Mouse (Mus musculus): Measurements from ENCODE around the gene Cfap65. TPM values are rescaled to one million over a fixed set of nuclear protein-coding genes. Genes with fewer than 3 reads are reported as not detected.

Cfap65 gene
- polyA plus RNA-seq, 1 experiment from 2014 or later: 0.05 TPM

- no peaks in the 10 kb centered on the region for H3K4me1 ChIP-seq (ENCODE audit: insufficient read depth)
- DNase-seq (no peak), ATAC-seq (ENCODE audit: insufficient read depth) (no peak)
- WGBS: under 1% methylated on average over 73 of the region's 74 CpGs
- no peaks in the 10 kb centered on the region for H3K9me3 ChIP-seq (ENCODE audit: low read depth, low read length)
- peak overlapping the region; percentile 25; the same call in 1 of the 2 replicates for H3K4me3 ChIP-seq (ENCODE audit: low read depth, low read length)
- H3K27me3 ChIP-seq (ENCODE audit: insufficient read depth, low read length): peaks cover 80% of the 10 kb centered on the region
- H3K27ac ChIP-seq (ENCODE audit: low read depth): no peak overlapping the region
- no peak overlapping the region; the same call in 1 of the 2 replicates for H3K9ac ChIP-seq
- no peaks in the 10 kb centered on the region for H3K36me3 ChIP-seq (ENCODE audit: insufficient read depth)
- H3K4me2 ChIP-seq: peak overlapping the region; percentile 55
- no peak for TF ChIP-seq CTCF (IDR thresholded peaks at IDR 0.05; ENCODE audit: low read depth)
Measured at GRCm38 (mm10) chr1:74882055-74882734, 53.2 kb downstream of the Cfap65 start.

GRCm38 (mm10) chr1:74880785-74881360 is 54.5 kb downstream of the Cfap65 start:
- Histone ChIP-seq H3K9me3 (ENCODE audit: low read depth, low read length) (no peaks in the 10 kb centered on the region), H3K27ac (ENCODE audit: low read depth) (no peak overlapping the region), H3K27me3 (ENCODE audit: insufficient read depth, low read length) (peaks cover 67% of the 10 kb centered on the region), H3K36me3 (ENCODE audit: insufficient read depth) (no peaks in the 10 kb centered on the region), H3K9ac (no peak overlapping the region), H3K4me3 (ENCODE audit: low read depth, low read length) (no peak overlapping the region), H3K4me1 (ENCODE audit: insufficient read depth) (no peaks in the 10 kb centered on the region), H3K4me2 (no peak overlapping the region)
- 2% methylated on average over 18 of the region's 18 CpGs for WGBS
- DNase-seq: peak; percentile 85
- no peak for ATAC-seq (ENCODE audit: insufficient read depth)
- peak; percentile 89 for TF ChIP-seq CTCF (IDR thresholded peaks at IDR 0.05; ENCODE audit: low read depth)

GRCm38 (mm10) chr1:74877199-74877598 is 58.2 kb downstream of the Cfap65 start:
- DNase-seq (no peak), ATAC-seq (ENCODE audit: insufficient read depth) (no peak)
- Histone ChIP-seq H3K9ac (no peak overlapping the region), H3K4me1 (ENCODE audit: insufficient read depth) (no peaks in the 10 kb centered on the region), H3K4me2 (no peak overlapping the region), H3K4me3 (ENCODE audit: low read depth, low read length) (no peak overlapping the region), H3K9me3 (ENCODE audit: low read depth, low read length) (no peaks in the 10 kb centered on the region), H3K36me3 (ENCODE audit: insufficient read depth) (no peaks in the 10 kb centered on the region), H3K27ac (ENCODE audit: low read depth) (no peak overlapping the region), H3K27me3 (ENCODE audit: insufficient read depth, low read length) (peaks cover 30% of the 10 kb centered on the region)
- no peak for TF ChIP-seq CTCF (IDR thresholded peaks at IDR 0.05; ENCODE audit: low read depth)
- WGBS: 50% methylated on average over 3 of the region's 3 CpGs

- Histone ChIP-seq H3K36me3 (ENCODE audit: insufficient read depth) (no peaks in the 10 kb centered on the region), H3K4me1 (ENCODE audit: insufficient read depth) (no peaks in the 10 kb centered on the region), H3K27me3 (ENCODE audit: insufficient read depth, low read length) (no peaks in the 10 kb centered on the region), H3K9ac (no peak overlapping the region), H3K4me2 (no peak overlapping the region), H3K4me3 (ENCODE audit: low read depth, low read length) (no peak overlapping the region), H3K9me3 (ENCODE audit: low read depth, low read length) (no peaks in the 10 kb centered on the region), H3K27ac (ENCODE audit: low read depth) (no peak overlapping the region)
- ATAC-seq (ENCODE audit: insufficient read depth): no peak
- TF ChIP-seq CTCF (IDR thresholded peaks at IDR 0.05; ENCODE audit: low read depth): no peak
- 61% methylated on average over 2 of the region's 2 CpGs for WGBS
- DNase-seq: no peak
Measured at GRCm38 (mm10) chr1:74872218-74872617, 63.2 kb downstream of the Cfap65 start.

- no peaks in the 10 kb centered on the region for H3K4me1 ChIP-seq (ENCODE audit: insufficient read depth)
- TF ChIP-seq CTCF (IDR thresholded peaks at IDR 0.05; ENCODE audit: low read depth): no peak
- H3K4me2 ChIP-seq: no peak overlapping the region
- no peaks in the 10 kb centered on the region for H3K9me3 ChIP-seq (ENCODE audit: low read depth, low read length)
- H3K36me3 ChIP-seq (ENCODE audit: insufficient read depth): no peaks in the 10 kb centered on the region
- H3K4me3 ChIP-seq (ENCODE audit: low read depth, low read length): no peak overlapping the region
- DNase-seq (no peak), ATAC-seq (ENCODE audit: insufficient read depth) (no peak)
- H3K9ac ChIP-seq: no peak overlapping the region
- peaks cover 33% of the 10 kb centered on the region for H3K27me3 ChIP-seq (ENCODE audit: insufficient read depth, low read length)
- no peak overlapping the region for H3K27ac ChIP-seq (ENCODE audit: low read depth)
Measured at GRCm38 (mm10) chr1:74861783-74862182, 73.6 kb downstream of the Cfap65 start.

- Histone ChIP-seq H3K9me3 (ENCODE audit: low read depth, low read length) (no peaks in the 10 kb centered on the region), H3K4me3 (ENCODE audit: low read depth, low read length) (no peak overlapping the region), H3K4me2 (no peak overlapping the region), H3K9ac (no peak overlapping the region), H3K27me3 (ENCODE audit: insufficient read depth, low read length) (peaks cover 54% of the 10 kb centered on the region), H3K36me3 (ENCODE audit: insufficient read depth) (no peaks in the 10 kb centered on the region), H3K27ac (ENCODE audit: low read depth) (no peak overlapping the region), H3K4me1 (ENCODE audit: insufficient read depth) (peaks cover 7% of the 10 kb centered on the region; the same call in 1 of the 2 replicates)
- WGBS: 35% methylated on average over 6 of the region's 6 CpGs
- TF ChIP-seq CTCF (IDR thresholded peaks at IDR 0.05; ENCODE audit: low read depth): no peak
- DNase-seq (no peak), ATAC-seq (ENCODE audit: insufficient read depth) (no peak)
Measured at GRCm38 (mm10) chr1:74859223-74859984, 76.0 kb downstream of the Cfap65 start.

GRCm38 (mm10) chr1:74858805-74859204 is 76.6 kb downstream of the Cfap65 start:
- Histone ChIP-seq H3K36me3 (ENCODE audit: insufficient read depth) (no peaks in the 10 kb centered on the region), H3K4me1 (ENCODE audit: insufficient read depth) (peaks cover 9% of the 10 kb centered on the region; the same call in 1 of the 2 replicates), H3K9me3 (ENCODE audit: low read depth, low read length) (no peaks in the 10 kb centered on the region), H3K4me3 (ENCODE audit: low read depth, low read length) (peak overlapping the region; percentile 29), H3K27me3 (ENCODE audit: insufficient read depth, low read length) (peaks cover 60% of the 10 kb centered on the region), H3K27ac (ENCODE audit: low read depth) (no peak overlapping the region), H3K4me2 (peak overlapping the region; percentile 58), H3K9ac (no peak overlapping the region)
- ATAC-seq (ENCODE audit: insufficient read depth) (no peak), DNase-seq (no peak)
- no peak for TF ChIP-seq CTCF (IDR thresholded peaks at IDR 0.05; ENCODE audit: low read depth)
- 7% methylated on average over 16 of the region's 16 CpGs for WGBS
